In genomic region chr16:10642857-10643633, GRCm38 (mm10) we compare ENCODE assay signal across 17 mouse cellular contexts.
DNase-seq lines count a peak whose midpoint lies in the region; ATAC-seq and TF ChIP-seq lines count a peak whose summit lies in the region.
"Had no signal": no experiment of that assay in that cellular context is flagged by ENCODE, and none has a peak within 500 bp of the region (broad histone marks: within the 10 kb centered on the region; RNA-seq: fewer than 3 reads in every experiment).

No protein-coding gene starts in this region.

- H3K27me3 ChIP-seq in heart, embryonic 16.5 days (ENCODE audit: control insufficient read depth, insufficient read depth, low read length) = no peaks in the 10 kb centered on the region
- H3K27me3 ChIP-seq in heart, embryonic 12.5 days (replicated peaks) = no peaks in the 10 kb centered on the region
- H3K27me3 ChIP-seq in MEL (ENCODE audit: control insufficient read depth in 1 of 2, insufficient read depth in 2 of 2, low read length in 2 of 2) = no peaks in the 10 kb centered on the region
- H3K27me3 ChIP-seq in embryonic facial prominence, embryonic 15.5 days = no peaks in the 10 kb centered on the region
- no peaks in the 10 kb centered on the region for H3K27me3 ChIP-seq in cerebellum, adult 2 months (ENCODE audit: control insufficient read depth, insufficient read depth, low read length)
- H3K27me3 ChIP-seq in thymus, adult 2 months (ENCODE audit: control insufficient read depth, insufficient read depth, low read length) = no peaks in the 10 kb centered on the region
- H3K27me3 ChIP-seq: neural tube, embryonic 13.5 days had no signal

- peak; percentile 72 for ATAC-seq in heart, embryonic 16.5 days (replicated peaks; ENCODE audit: extremely low read depth, insufficient read depth, low FRiP score)
- ATAC-seq in heart, embryonic 12.5 days (ENCODE audit: insufficient number of reproducible peaks, low FRiP score) = no peak
- ATAC-seq in embryonic facial prominence, embryonic 15.5 days (ENCODE audit: insufficient number of reproducible peaks, low FRiP score, low TSS enrichment, low read depth) = no peak
- ATAC-seq in megakaryocyte progenitor cell, adult 5-6 weeks (replicated peaks; ENCODE audit: poor library complexity) = peak; percentile 24
- ATAC-seq: liver, embryonic 12.5 days had no signal

- H3K4me3 ChIP-seq in heart, embryonic 16.5 days (ENCODE audit: low read length) = no peak overlapping the region
- H3K4me3 ChIP-seq in heart, embryonic 12.5 days = no peak overlapping the region
- H3K4me3 ChIP-seq in MEL (ENCODE audit: control insufficient read depth in 1 of 2, insufficient read depth in 1 of 2, low read depth in 2 of 2, low read length in 2 of 2) = no peak overlapping the region
- H3K4me3 ChIP-seq in embryonic facial prominence, embryonic 15.5 days (replicated peaks) = no peak overlapping the region
- no peak overlapping the region for H3K4me3 ChIP-seq in cerebellum, adult 2 months (replicated peaks; ENCODE audit: insufficient read depth, low read depth, low read length)
- no peak overlapping the region for H3K4me3 ChIP-seq in thymus, adult 2 months (ENCODE audit: control insufficient read depth, insufficient read depth, low read length)
- H3K4me3 ChIP-seq: liver, embryonic 12.5 days; neural tube, embryonic 13.5 days had no signal

- H3K9me3 ChIP-seq in heart, embryonic 16.5 days (replicated peaks; ENCODE audit: control insufficient read depth, low read length) = no peaks in the 10 kb centered on the region
- no peaks in the 10 kb centered on the region for H3K9me3 ChIP-seq in heart, embryonic 12.5 days (replicated peaks)
- H3K9me3 ChIP-seq in MEL (replicated peaks; ENCODE audit: insufficient read depth, low read length) = no peaks in the 10 kb centered on the region
- H3K9me3 ChIP-seq in embryonic facial prominence, embryonic 15.5 days (replicated peaks) = no peaks in the 10 kb centered on the region
- H3K9me3 ChIP-seq: liver, embryonic 12.5 days; neural tube, embryonic 13.5 days had no signal

- H3K4me2 ChIP-seq in heart, embryonic 16.5 days (ENCODE audit: low read depth, low read length) = no peak overlapping the region
- no peak overlapping the region for H3K4me2 ChIP-seq in heart, embryonic 12.5 days
- no peak overlapping the region for H3K4me2 ChIP-seq in embryonic facial prominence, embryonic 15.5 days (replicated peaks)
- H3K4me2 ChIP-seq: liver, embryonic 12.5 days; neural tube, embryonic 13.5 days had no signal

- no peak for TF ChIP-seq POLR2A in MEL (IDR thresholded peaks at IDR 0.05; ENCODE audit: control insufficient read depth in 1 of 2, insufficient read depth in 1 of 2, low read depth in 1 of 2, low read length in 2 of 2, poor library complexity in 1 of 2)
- TF ChIP-seq POLR2A in cerebellum, adult 2 months (IDR thresholded peaks at IDR 0.05; ENCODE audit: borderline replicate concordance, insufficient read depth, low read length) = no peak
- no peak for TF ChIP-seq POLR2A in thymus, adult 2 months (IDR thresholded peaks at IDR 0.05; ENCODE audit: control insufficient read depth, extremely low read depth, insufficient read depth, low read length, poor library complexity)

- H3K36me3 ChIP-seq in heart, embryonic 16.5 days (ENCODE audit: control insufficient read depth, insufficient read depth) = no peaks in the 10 kb centered on the region
- H3K36me3 ChIP-seq in heart, embryonic 12.5 days = no peaks in the 10 kb centered on the region
- peaks cover 0 to 19% of the 10 kb centered on the region in 2 experiments; a peak in 3 of 4 replicates for H3K36me3 ChIP-seq in MEL (ENCODE audit: control insufficient read depth in 1 of 2, insufficient read depth in 2 of 2, low read length in 2 of 2)
- no peaks in the 10 kb centered on the region for H3K36me3 ChIP-seq in embryonic facial prominence, embryonic 15.5 days
- no peaks in the 10 kb centered on the region for H3K36me3 ChIP-seq in thymus, adult 2 months (ENCODE audit: control insufficient read depth, insufficient read depth, low read length)
- H3K36me3 ChIP-seq: liver, embryonic 12.5 days; neural tube, embryonic 13.5 days had no signal

- peak; percentile 36 for DNase-seq in MEL (ENCODE audit: low read depth, low spot score)
- no peak for DNase-seq in thymus, adult 18-20 months
- no peak for DNase-seq in cerebellum, adult 2 months
- no peak for DNase-seq in thymus, adult 2 months
- DNase-seq: adrenal gland, postnatal 14 days; B cell, adult 2 months; cerebellum, postnatal 14 days; kidney, postnatal 10 days; lung, postnatal 10 days; right cerebral cortex, postnatal 4 days; thymus, postnatal 4 days had no signal

- TF ChIP-seq RAD21 in MEL (IDR thresholded peaks at IDR 0.05; ENCODE audit: low read depth, low read length) = no peak

- 27% methylated on average over 4 of the region's 4 CpGs for WGBS in heart, embryonic 16.5 days
- 21% methylated on average over 4 of the region's 4 CpGs for WGBS in heart, embryonic 12.5 days
- WGBS in embryonic facial prominence, embryonic 15.5 days = 36% methylated on average over 4 of the region's 4 CpGs
- WGBS in cerebellum, adult 2 months = 69% methylated on average over 4 of the region's 4 CpGs
- 74% methylated on average over 4 of the region's 4 CpGs for WGBS in thymus, adult 2 months

- peaks cover 22% of the 10 kb centered on the region for H3K4me1 ChIP-seq in heart, embryonic 16.5 days (ENCODE audit: control insufficient read depth, insufficient read depth, low read length)
- peaks cover 28% of the 10 kb centered on the region for H3K4me1 ChIP-seq in heart, embryonic 12.5 days (replicated peaks)
- H3K4me1 ChIP-seq in MEL (ENCODE audit: control insufficient read depth in 1 of 2, insufficient read depth in 2 of 2, low read length in 2 of 2) = peaks cover 9 to 23% of the 10 kb centered on the region in 2 experiments
- peaks cover 24% of the 10 kb centered on the region for H3K4me1 ChIP-seq in embryonic facial prominence, embryonic 15.5 days
- no peaks in the 10 kb centered on the region for H3K4me1 ChIP-seq in cerebellum, adult 2 months (ENCODE audit: control insufficient read depth, insufficient read depth, low read length)
- peaks cover 28% of the 10 kb centered on the region for H3K4me1 ChIP-seq in thymus, adult 2 months (replicated peaks; ENCODE audit: control insufficient read depth, insufficient read depth, low read length)

- no peak for TF ChIP-seq CTCF in MEL (IDR thresholded peaks at IDR 0.05 in 2 of 3, conservative IDR thresholded peaks at IDR 0.05 in 1 of 3; ENCODE audit: control insufficient read depth in 1 of 3, insufficient read depth in 1 of 3, low read depth in 2 of 3, low read length in 3 of 3, poor library complexity in 1 of 3, severe bottlenecking in 1 of 3)
- no peak for TF ChIP-seq CTCF in cerebellum, adult 2 months (IDR thresholded peaks at IDR 0.05; ENCODE audit: borderline replicate concordance, insufficient read depth, low read depth, low read length)
- TF ChIP-seq CTCF in thymus, adult 2 months (IDR thresholded peaks at IDR 0.05; ENCODE audit: borderline replicate concordance, control insufficient read depth, extremely low read depth, insufficient read depth, low read length, poor library complexity) = no peak

- TF ChIP-seq EP300 in MEL (IDR thresholded peaks at IDR 0.05; ENCODE audit: low read depth in 1 of 2, low read length in 2 of 2) = no peak

- H3K79me2 ChIP-seq in MEL (ENCODE audit: control insufficient read depth, insufficient read depth, low read length, poor library complexity) = no peaks in the 10 kb centered on the region

- no peak overlapping the region; the same call in 1 of the 2 replicates for H3K27ac ChIP-seq in heart, embryonic 16.5 days (ENCODE audit: low read length)
- no peak overlapping the region for H3K27ac ChIP-seq in heart, embryonic 12.5 days (ENCODE audit: poor library complexity, severe bottlenecking)
- no peak overlapping the region for H3K27ac ChIP-seq in MEL (ENCODE audit: control insufficient read depth, low read depth, low read length)
- H3K27ac ChIP-seq in embryonic facial prominence, embryonic 15.5 days (replicated peaks) = no peak overlapping the region
- no peak overlapping the region for H3K27ac ChIP-seq in cerebellum, adult 2 months (ENCODE audit: insufficient read depth, low read length)
- H3K27ac ChIP-seq in thymus, adult 2 months (ENCODE audit: control insufficient read depth, insufficient read depth, low read length) = no peak overlapping the region
- H3K27ac ChIP-seq: liver, embryonic 12.5 days; neural tube, embryonic 13.5 days had no signal

- H3K9ac ChIP-seq in heart, embryonic 16.5 days (ENCODE audit: low read length) = no peak overlapping the region
- no peak overlapping the region for H3K9ac ChIP-seq in heart, embryonic 12.5 days
- no peak overlapping the region for H3K9ac ChIP-seq in MEL (ENCODE audit: control insufficient read depth, low read depth, low read length, poor library complexity, severe bottlenecking)
- H3K9ac ChIP-seq in embryonic facial prominence, embryonic 15.5 days = peak overlapping the region; percentile 5; the same call in 1 of the 2 replicates
- H3K9ac ChIP-seq: liver, embryonic 12.5 days; neural tube, embryonic 13.5 days had no signal

TF ChIP-seq in MEL, 35 proteins besides CTCF, POLR2A, EP300 and RAD21:
- no peak for TF ChIP-seq GABPA (IDR thresholded peaks at IDR 0.05; ENCODE audit: low read depth, low read length)
- TF ChIP-seq ZNF384 (IDR thresholded peaks at IDR 0.05; ENCODE audit: low read depth, low read length) = no peak
- TF ChIP-seq ZKSCAN1 (IDR thresholded peaks at IDR 0.05; ENCODE audit: low read depth, low read length) = peak; percentile 88; the same call in 1 of the 2 replicates
- peak; percentile 17; the same call in 1 of the 2 replicates for TF ChIP-seq TAL1 (IDR thresholded peaks at IDR 0.05; ENCODE audit: low read length)
- no peak for TF ChIP-seq JUND (IDR thresholded peaks at IDR 0.05; ENCODE audit: low read depth, low read length)

Comparison
In these comparisons a context has a peak if more than half of its experiments do, and no peak if none do; other contexts are left out.
1. ATAC-seq: peak in heart, embryonic 16.5 days (single experiment) and megakaryocyte progenitor cell, adult 5-6 weeks (single experiment); none in heart, embryonic 12.5 days (single experiment) and embryonic facial prominence, embryonic 15.5 days (single experiment).